Mouse (Mus musculus) liver, embryonic 14.5 days (tissue): ENCODE results near the gene Brwd1. TPM values are rescaled to one million over a fixed set of nuclear protein-coding genes. Genes with fewer than 3 reads are reported as not detected.

Source experiments
- ATAC-seq: fragments of 200-750 bp; cut with Nextera tagmentation; 2 replicates; pipeline ENCODE4 v1.8.0; 2017; ENCODE audit warnings: moderate number of reproducible peaks, mild to moderate bottlenecking, moderate library complexity; ENCODE audit not compliant: insufficient read depth
- DNase-seq, 3 experiments: peaks; one replicate each; pipeline ENCODE4 v3.0.0-alpha.2; 2012 to 2013; ENCODE audit warnings: low read depth in 3 of 3, low spot score in 3 of 3
- H3K27ac ChIP-seq: fragments of 300-500 bp; sonication (generic); 2 replicates; pipeline ENCODE4 v1.5.1; 2014; ENCODE audit warnings: moderate library complexity, mild to moderate bottlenecking, control low read depth, inconsistent platforms
- H3K27me3 ChIP-seq: fragments of 300-500 bp; sonication (generic); 2 replicates; pipeline ENCODE4 v1.6.1; 2014; ENCODE audit warnings: mild to moderate bottlenecking, low read length, moderate library complexity; ENCODE audit not compliant: control insufficient read depth, insufficient read depth
- H3K36me3 ChIP-seq: fragments of 300-500 bp; sonication (generic); replicated peaks from 2 replicates; pipeline ENCODE4 v1.6.1; 2014; ENCODE audit warnings: low read depth; ENCODE audit not compliant: control insufficient read depth, insufficient read depth
- H3K4me1 ChIP-seq, 2 experiments: fragments of 200-500 bp in 1 of 2; fragments of 300-500 bp in 1 of 2; sonication (generic) in 1 of 2; replicated peaks; 2 replicates each; pipeline ENCODE4 v1.6.1; 2012 to 2014; ENCODE audit warnings: antibody characterized with exemption in 1 of 2, inconsistent platforms in 1 of 2, low read length in 1 of 2; ENCODE audit not compliant: control insufficient read depth in 2 of 2, insufficient read depth in 2 of 2
- H3K4me2 ChIP-seq: fragments of 300-500 bp; sonication (generic); 2 replicates; pipeline ENCODE4 v1.6.1; 2014; ENCODE audit warnings: low read depth, mild to moderate bottlenecking, control low read depth, moderate library complexity
- H3K4me3 ChIP-seq, 2 experiments: fragments of 200-500 bp in 1 of 2; fragments of 300-500 bp in 1 of 2; sonication (generic) in 1 of 2; 2 replicates each; pipeline ENCODE4 v1.5.1; 2012 to 2014; ENCODE audit warnings: low read depth in 2 of 2, low read length in 2 of 2, mild to moderate bottlenecking in 2 of 2, control low read depth in 1 of 2, inconsistent platforms in 1 of 2, moderate library complexity in 1 of 2; ENCODE audit not compliant: insufficient read depth in 1 of 2
- H3K9ac ChIP-seq: fragments of 300-500 bp; sonication (generic); replicated peaks from 2 replicates; pipeline ENCODE4 v1.6.1; 2014; ENCODE audit warnings: mild to moderate bottlenecking, control low read depth, moderate library complexity
- H3K9me3 ChIP-seq: fragments of 300-500 bp; sonication (generic); 2 replicates; pipeline ENCODE4 v1.6.1; 2016; ENCODE audit warnings: low read length, mixed read lengths; ENCODE audit not compliant: control insufficient read depth
- CTCF ChIP-seq: IDR thresholded peaks from 2 replicates; pipeline ENCODE4 v1.5.1; 2016; ENCODE audit warnings: antibody characterized with exemption, low read depth, control low read depth
- EP300 ChIP-seq: IDR thresholded peaks from 2 replicates; pipeline ENCODE4 v1.6.1; 2016; ENCODE audit warnings: antibody characterized with exemption, low read depth
- WGBS: fragments of 180-500 bp; shearing (Covaris S2); extraction: QIAGEN DNeasy Blood & Tissue Kit; methylation state at CpG from one replicate; pipeline ENCODE4 v1.1.7; 2014; ENCODE audit not compliant: insufficient replicate concordance; 5-methylcytosine and 5-hydroxymethylcytosine counted together
- polyA plus RNA-seq, 2 experiments: library from polyadenylated mRNA; depleted of rRNA in 1 of 2; stranded (reverse) in 1 of 2; unstranded in 1 of 2; fragments of >200 nt; fragmentation: Nextera tagmentation in 1 of 2; extraction: Ambion mirVana in 1 of 2; gene quantifications; 2 replicates each; pipeline versions ENCODE4 v1.2.1 to v1.2.3; 2012 to 2014

Gene Brwd1
- polyA plus RNA-seq, 2 experiments = 7.3 to 12.3 TPM

DNA sequence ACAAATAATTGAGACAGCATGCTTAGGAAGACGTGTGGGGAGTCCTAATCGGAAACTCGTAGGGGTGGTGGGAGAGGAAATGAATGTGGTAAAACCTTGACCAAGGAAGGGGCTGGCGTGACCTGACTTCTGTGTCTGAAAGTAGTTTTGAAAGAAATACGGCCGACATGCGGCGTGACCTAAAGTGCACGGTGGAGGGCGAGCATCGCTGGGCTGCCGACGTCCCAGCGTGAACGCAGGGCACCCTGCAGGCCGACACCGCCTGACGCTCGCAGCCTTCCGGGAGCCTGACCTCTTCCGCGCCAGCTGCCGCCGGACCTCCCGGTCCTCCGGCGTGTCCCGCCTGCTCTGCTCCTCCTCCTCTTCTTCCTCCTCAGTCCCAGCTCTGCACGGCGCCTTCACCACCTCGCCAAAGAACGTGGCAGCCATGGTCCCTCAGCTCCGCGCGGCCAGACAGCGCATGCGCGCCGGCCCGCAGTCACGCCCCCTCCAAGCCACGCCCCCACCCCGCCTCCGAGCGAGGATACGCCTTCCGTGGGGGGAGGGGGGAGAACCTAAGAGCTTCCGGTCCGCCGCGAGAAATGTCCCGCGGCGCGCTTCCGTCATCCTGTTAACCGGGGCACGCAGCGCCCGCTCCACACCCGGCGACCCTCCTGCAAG is 91.7 kb downstream of the Brwd1 start, which contains the start of gene Psmg1:
TSS of gene Psmg1 (minus strand) at position 499 of the 660 bp plus-strand sequence.
- TF ChIP-seq EP300 (no peak), CTCF (no peak; the same call in 1 of the 2 replicates)
- WGBS = under 1% methylated on average over 62 of the region's 62 CpGs

GRCm38 (mm10) chr16:95984911-95985310 is 97.4 kb downstream of the Brwd1 start:
- no peak for TF ChIP-seq EP300
- TF ChIP-seq CTCF = no peak
- Histone ChIP-seq H3K27ac (no peak overlapping the region), H3K4me1 (peaks cover 1 to 2% of the 10 kb centered on the region in 2 experiments), H3K4me2 (no peak overlapping the region), H3K27me3 (no peaks in the 10 kb centered on the region), H3K36me3 (no peaks in the 10 kb centered on the region), H3K4me3 (no peak overlapping the region), H3K9me3 (no peaks in the 10 kb centered on the region), H3K9ac (no peak overlapping the region)
- WGBS = 49% methylated on average over 5 of the region's 5 CpGs
- DNase-seq (no peak), ATAC-seq (no peak)

More for the DNA sequence above, 91.7 kb downstream of the Brwd1 start, which contains the start of gene Psmg1:
- Histone ChIP-seq H3K9ac (peak within 1 kb of the TSS; percentile 77), H3K4me3 (peak within 1 kb of the TSS; percentile 83 to 93), H3K9me3 (no peaks in the 10 kb centered on the region), H3K4me1 (peaks cover 5 to 9% of the 10 kb centered on the region in 2 experiments), H3K36me3 (no peaks in the 10 kb centered on the region), H3K4me2 (peak within 1 kb of the TSS; percentile 93), H3K27me3 (no peaks in the 10 kb centered on the region), H3K27ac (peak within 1 kb of the TSS; percentile 16)
- ATAC-seq (peak; percentile 89), DNase-seq (peak; percentile 82 to 85 (median 83))

DNA sequence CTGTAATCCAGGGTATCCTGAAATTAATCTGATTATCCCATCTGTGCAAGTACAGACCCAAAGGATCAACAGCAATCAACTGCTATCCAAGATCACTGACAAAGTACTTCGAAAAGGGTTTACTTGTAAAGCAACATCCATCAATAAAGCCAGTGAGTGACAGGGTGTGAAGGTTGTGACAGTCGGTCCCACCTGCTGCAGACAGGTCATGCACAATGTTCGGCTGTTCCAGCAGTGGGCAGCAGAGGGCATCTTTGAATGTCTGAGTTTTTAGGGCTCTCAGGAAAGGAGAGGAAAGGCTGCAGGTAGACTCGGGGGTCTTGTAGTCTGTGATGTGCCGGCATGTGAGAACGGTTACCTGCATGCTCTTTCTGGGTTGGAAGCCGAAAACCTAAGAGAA is 98.7 kb downstream of the Brwd1 start:
- H3K27ac ChIP-seq = no peak overlapping the region
- H3K36me3 ChIP-seq = no peaks in the 10 kb centered on the region
- H3K4me3 ChIP-seq = no peak overlapping the region
- no peak overlapping the region for H3K4me2 ChIP-seq
- ATAC-seq (no peak), DNase-seq (no peak)
- H3K9me3 ChIP-seq = no peaks in the 10 kb centered on the region
- no peak for TF ChIP-seq EP300
- peak; percentile 72 for TF ChIP-seq CTCF
- H3K27me3 ChIP-seq = no peaks in the 10 kb centered on the region
- WGBS = 75% methylated on average over 7 of the region's 7 CpGs
- no peaks in the 10 kb centered on the region for H3K4me1 ChIP-seq
- no peak overlapping the region for H3K9ac ChIP-seq

- H3K4me2 ChIP-seq = no peak overlapping the region
- H3K27me3 ChIP-seq = no peaks in the 10 kb centered on the region
- DNase-seq = no peak
- H3K9me3 ChIP-seq = no peaks in the 10 kb centered on the region
- no peaks in the 10 kb centered on the region for H3K36me3 ChIP-seq
- no peaks in the 10 kb centered on the region for H3K4me1 ChIP-seq
- TF ChIP-seq EP300 (no peak), CTCF (no peak)
- H3K27ac ChIP-seq = no peak overlapping the region
- 55% methylated on average over 2 of the region's 2 CpGs for WGBS
- no peak for ATAC-seq
- H3K9ac ChIP-seq = no peak overlapping the region
- no peak overlapping the region for H3K4me3 ChIP-seq
These were observed 111.5 kb downstream of the Brwd1 start for GRCm38 (mm10) chr16:95970841-95971240.

DNA sequence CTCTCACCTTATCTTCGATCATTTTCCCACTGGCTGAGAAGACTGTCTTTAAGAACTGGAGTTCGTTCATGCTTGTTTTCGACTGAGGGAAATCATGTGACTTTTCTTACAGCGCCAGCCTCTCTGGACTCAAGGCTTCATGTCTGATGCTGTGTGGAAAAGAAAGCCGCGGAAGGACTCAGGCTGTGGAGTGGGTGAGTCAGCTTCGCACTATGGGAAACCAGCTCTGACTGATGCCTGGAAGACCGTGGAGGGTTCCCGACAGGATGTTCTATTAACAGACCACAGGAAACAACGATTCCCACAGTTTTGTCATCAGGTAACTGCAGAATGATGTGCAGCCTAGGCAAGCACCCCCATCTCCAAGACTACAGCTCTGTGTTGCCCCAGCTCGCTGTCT is 114.9 kb downstream of the Brwd1 start:
- H3K4me3 ChIP-seq = no peak overlapping the region
- no peaks in the 10 kb centered on the region for H3K36me3 ChIP-seq
- WGBS = 43% methylated on average over 11 of the region's 11 CpGs
- TF ChIP-seq CTCF (no peak), EP300 (no peak)
- no peaks in the 10 kb centered on the region for H3K4me1 ChIP-seq
- DNase-seq (no peak), ATAC-seq (no peak)
- no peak overlapping the region for H3K27ac ChIP-seq
- H3K27me3 ChIP-seq = no peaks in the 10 kb centered on the region
- no peak overlapping the region for H3K9ac ChIP-seq
- no peak overlapping the region for H3K4me2 ChIP-seq
- H3K9me3 ChIP-seq = no peaks in the 10 kb centered on the region
